Mouse (Mus musculus): ENCODE results near the gene Arhgap27. TPM values are rescaled to one million over a fixed set of nuclear protein-coding genes. Genes with fewer than 3 reads are reported as not detected.

Gene Arhgap27
- 83.5 to 99.1 TPM (median 92.5 TPM) in 4 replicates for total RNA-seq (2023)

GRCm38 (mm10) chr11:103363214-103364148, at the start of gene Arhgap27:
Gene Arhgap27, minus strand, starts transcription at chr11:103363692.

GRCm38 (mm10) chr11:103411981-103412949, 48.8 kb upstream of the Arhgap27 start, which contains the start of gene Plekhm1:
Gene Plekhm1, minus strand, starts transcription at chr11:103412687.

Other genes with a start within 250 kb of the Arhgap27 start
- gene Hexim1, start 247.5 kb downstream of the Arhgap27 start, total RNA-seq (2023): 58.8 to 66.9 TPM (median 59.9 TPM) in 4 replicates
- gene Hexim2, start 231.3 kb downstream of the Arhgap27 start, total RNA-seq (2023): 2.2 to 7.7 TPM (median 4.4 TPM) in 4 replicates
- gene Fmnl1, start 192.6 kb downstream of the Arhgap27 start, total RNA-seq (2023): 348 to 376 TPM (median 367 TPM) in 4 replicates
- not detected in 4 replicates for gene 1700023F06Rik, start 155.1 kb downstream of the Arhgap27 start, total RNA-seq (2023)
- not detected in 4 replicates for gene Spata32, start 145.3 kb downstream of the Arhgap27 start, total RNA-seq (2023)
- gene Map3k14, start 96.2 kb downstream of the Arhgap27 start, total RNA-seq (2023): 57.5 to 61.4 TPM (median 60.1 TPM) in 4 replicates
- gene Plekhm1, start 49.0 kb upstream of the Arhgap27 start, total RNA-seq (2023): 79.2 to 88.3 TPM (median 84.1 TPM) in 4 replicates
- gene Lrrc37a, start 140.9 kb upstream of the Arhgap27 start, total RNA-seq (2023): not detected in 4 replicates